8 mouse cellular contexts compared by ENCODE assay signal in the genomic region with DNA sequence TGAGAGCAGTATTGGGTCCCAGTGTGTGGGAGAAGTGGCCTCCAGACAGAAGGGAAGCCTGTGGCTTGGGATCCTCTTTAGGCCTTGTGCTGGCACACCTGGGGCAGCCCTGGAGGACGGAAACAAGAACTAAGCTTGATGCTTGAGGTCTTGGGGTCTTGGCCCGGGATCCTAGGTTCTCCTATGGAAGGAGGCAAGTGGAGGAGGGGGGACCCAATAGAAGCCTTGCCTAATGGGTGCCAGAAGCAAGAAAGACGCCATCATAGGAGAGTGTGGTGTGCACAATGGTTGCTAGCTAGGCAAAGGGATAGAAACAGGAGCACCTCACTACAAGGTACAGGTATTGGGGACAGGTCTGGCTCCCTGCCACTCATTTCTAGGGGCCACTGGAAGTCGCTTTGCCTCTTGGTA. TPM values are rescaled to one million over a fixed set of nuclear protein-coding genes. Genes with fewer than 3 reads are reported as not detected.
DNase-seq lines count a peak whose midpoint lies in the region; ATAC-seq and TF ChIP-seq lines count a peak whose summit lies in the region.

No protein-coding gene starts in this region.

- H3K4me3 ChIP-seq in lung, embryonic 14.5 days (ENCODE audit: low read depth, low read length): no peak overlapping the region
- no peak overlapping the region for H3K4me3 ChIP-seq in heart, embryonic 16.5 days (ENCODE audit: low read length)
- H3K4me3 ChIP-seq in myocyte: no peak overlapping the region

- no peak for DNase-seq in lung, embryonic 14.5 days
- DNase-seq in lung, postnatal 36 days: no peak
- peak; percentile 31 to 46 for DNase-seq in cerebellum, postnatal 25 days
- no peak for DNase-seq in adrenal gland, postnatal 14 days
- no peak for DNase-seq in left cerebral cortex, adult 9 months (ENCODE audit: low spot score in 2 of 2)

- peaks cover 6% of the 10 kb centered on the region; the same call in 1 of the 2 replicates for H3K9me3 ChIP-seq in lung, embryonic 14.5 days (ENCODE audit: low read depth, low read length)
- peaks cover 7% of the 10 kb centered on the region; the same call in 1 of the 2 replicates for H3K9me3 ChIP-seq in heart, embryonic 16.5 days (replicated peaks; ENCODE audit: control insufficient read depth, low read length)

- ATAC-seq in lung, embryonic 14.5 days (ENCODE audit: insufficient read depth): no peak
- ATAC-seq in heart, embryonic 16.5 days (replicated peaks; ENCODE audit: extremely low read depth, insufficient read depth, low FRiP score): no peak
- ATAC-seq in megakaryocyte-erythroid progenitor cell, adult 5-6 weeks (replicated peaks; ENCODE audit: low FRiP score, low TSS enrichment, poor library complexity, severe bottlenecking): no peak

- 0 out of 2 replicates have a peak overlapping the region, but pooled peaks have one; percentile 6 for H3K9ac ChIP-seq in lung, embryonic 14.5 days
- H3K9ac ChIP-seq in heart, embryonic 16.5 days (ENCODE audit: low read length): peak overlapping the region; percentile 53

- peak overlapping the region; percentile 89 for H3K4me2 ChIP-seq in lung, embryonic 14.5 days
- H3K4me2 ChIP-seq in heart, embryonic 16.5 days (ENCODE audit: low read depth, low read length): peak overlapping the region; percentile 79; the same call in 1 of the 2 replicates
- peak overlapping the region; percentile 98 for H3K4me2 ChIP-seq in myocyte (ENCODE audit: low read depth)

- H3ac ChIP-seq in myocyte (ENCODE audit: control insufficient read depth, insufficient read length): no peak overlapping the region

- H3K27ac ChIP-seq in lung, embryonic 14.5 days (ENCODE audit: low read depth): peak overlapping the region; percentile 93
- H3K27ac ChIP-seq in heart, embryonic 16.5 days (ENCODE audit: low read length): peak overlapping the region; percentile 94

- WGBS in lung, embryonic 14.5 days: 52% methylated on average over 4 of the region's 4 CpGs
- 61% methylated on average over 4 of the region's 4 CpGs for whole genome bisulfite sequencing in heart, embryonic 16.5 days

- peaks cover 38% of the 10 kb centered on the region for H3K4me1 ChIP-seq in lung, embryonic 14.5 days (ENCODE audit: insufficient read depth)
- peaks cover 46% of the 10 kb centered on the region for H3K4me1 ChIP-seq in heart, embryonic 16.5 days (ENCODE audit: control insufficient read depth, insufficient read depth, low read length)

- peaks cover 10% of the 10 kb centered on the region for H3K36me3 ChIP-seq in lung, embryonic 14.5 days (ENCODE audit: insufficient read depth)
- no peaks in the 10 kb centered on the region for H3K36me3 ChIP-seq in heart, embryonic 16.5 days (ENCODE audit: control insufficient read depth, insufficient read depth)
- H3K36me3 ChIP-seq in myocyte (ENCODE audit: control insufficient read depth, insufficient read depth): no peaks in the 10 kb centered on the region

- TF ChIP-seq POLR2A in myocyte (IDR thresholded peaks at IDR 0.05; ENCODE audit: insufficient read length, low read depth): no peak

- H3K79me2 ChIP-seq in myocyte (ENCODE audit: control insufficient read depth, insufficient read depth): peaks cover 6% of the 10 kb centered on the region

- no peak for TF ChIP-seq CTCF in lung, embryonic 14.5 days (IDR thresholded peaks at IDR 0.05; ENCODE audit: low read depth)

- H3K27me3 ChIP-seq in lung, embryonic 14.5 days (ENCODE audit: insufficient read depth, low read length): no peaks in the 10 kb centered on the region
- no peaks in the 10 kb centered on the region for H3K27me3 ChIP-seq in heart, embryonic 16.5 days (ENCODE audit: control insufficient read depth, insufficient read depth, low read length)
- H3K27me3 ChIP-seq in myocyte (ENCODE audit: control insufficient read depth, insufficient read depth, insufficient read length): no peaks in the 10 kb centered on the region

TF ChIP-seq in myocyte, 11 proteins besides CTCF, POLR2A, EP300 and RAD21:
- TF ChIP-seq MYOG (IDR thresholded peaks at IDR 0.05; ENCODE audit: control insufficient read depth in 1 of 3, insufficient read depth in 1 of 3, insufficient read length in 2 of 3, low read depth in 2 of 3): no peak
- TF ChIP-seq TCF3 (IDR thresholded peaks at IDR 0.05; ENCODE audit: insufficient read length, low read depth): no peak
- TF ChIP-seq MYOD1 (IDR thresholded peaks at IDR 0.05; ENCODE audit: control insufficient read depth in 1 of 3, insufficient read length in 2 of 3, low read depth in 2 of 3): no peak
- TF ChIP-seq POLR2AphosphoS2 (IDR thresholded peaks at IDR 0.05; ENCODE audit: insufficient read length, low read depth): no peak
- no peak for TF ChIP-seq TCF12 (IDR thresholded peaks at IDR 0.05; ENCODE audit: insufficient read depth, poor library complexity, severe bottlenecking)
- no peak for TF ChIP-seq CEBPB (IDR thresholded peaks at IDR 0.05; ENCODE audit: insufficient read depth, poor library complexity, severe bottlenecking)
- TF ChIP-seq E2F4 (IDR thresholded peaks at IDR 0.05; ENCODE audit: insufficient read depth): no peak
- no peak for TF ChIP-seq USF1 (IDR thresholded peaks at IDR 0.05; ENCODE audit: low read depth)

RNA-seq across cellular contexts. Expression of a gene that starts 0.7 kb away (rescaled TPM):
- 6.0 and 7.9 TPM in 2 replicates for polyA plus RNA-seq in lung, embryonic 14.5 days (2014; fragmentation: Nextera tagmentation; extraction: Ambion mirVana)
- 11.9 and 18.0 TPM in 2 replicates for polyA plus RNA-seq in heart, embryonic 16.5 days (2015; fragmentation: Nextera tagmentation; extraction: Ambion mirVana)
- polyA plus RNA-seq in myocyte (2012; fragmentation: generic; extraction: Trizol): 34.1 TPM
- 5.0 and 5.4 TPM in 2 replicates for total RNA-seq in megakaryocyte-erythroid progenitor cell, adult 5-6 weeks (2014; fragmentation: Nextera tagmentation)
- total RNA-seq in megakaryocyte-erythroid progenitor cell, adult 5-6 weeks (2017): 4.0 and 19.5 TPM in 2 replicates
- 3.4 and 4.1 TPM in 2 replicates for total RNA-seq in adrenal gland, postnatal 14 days (2021)

RNA-seq across cellular contexts. Expression of a gene that starts 25.4 kb away (rescaled TPM):
- polyA plus RNA-seq in lung, embryonic 14.5 days (2014; fragmentation: Nextera tagmentation; extraction: Ambion mirVana): 64.9 and 65.8 TPM in 2 replicates
- polyA plus RNA-seq in heart, embryonic 16.5 days (2015; fragmentation: Nextera tagmentation; extraction: Ambion mirVana): 59.3 and 61.1 TPM in 2 replicates
- 10.3 TPM for polyA plus RNA-seq in myocyte (2012; fragmentation: generic; extraction: Trizol)
- 66.8 and 78.6 TPM in 2 replicates for total RNA-seq in megakaryocyte-erythroid progenitor cell, adult 5-6 weeks (2014; fragmentation: Nextera tagmentation)
- total RNA-seq in megakaryocyte-erythroid progenitor cell, adult 5-6 weeks (2017): 45.4 and 49.0 TPM in 2 replicates
- 27.9 and 30.6 TPM in 2 replicates for total RNA-seq in adrenal gland, postnatal 14 days (2021)

RNA-seq across cellular contexts. Expression of a gene that starts 49.0 kb away (rescaled TPM):
- polyA plus RNA-seq in lung, embryonic 14.5 days (2014; fragmentation: Nextera tagmentation; extraction: Ambion mirVana): 917 and 922 TPM in 2 replicates
- 1,892 and 2,285 TPM in 2 replicates for polyA plus RNA-seq in heart, embryonic 16.5 days (2015; fragmentation: Nextera tagmentation; extraction: Ambion mirVana)
- 1,011 TPM for polyA plus RNA-seq in myocyte (2012; fragmentation: generic; extraction: Trizol)
- total RNA-seq in megakaryocyte-erythroid progenitor cell, adult 5-6 weeks (2014; fragmentation: Nextera tagmentation): 777 and 822 TPM in 2 replicates
- 576 and 680 TPM in 2 replicates for total RNA-seq in megakaryocyte-erythroid progenitor cell, adult 5-6 weeks (2017)
- 1,334 and 1,491 TPM in 2 replicates for total RNA-seq in adrenal gland, postnatal 14 days (2021)

Comparison
In these comparisons a context has a peak if more than half of its experiments do, and no peak if none do; other contexts are left out.
1. DNase-seq: peak in cerebellum, postnatal 25 days (2 of 2); none in lung, embryonic 14.5 days (single experiment), lung, postnatal 36 days (single experiment), adrenal gland, postnatal 14 days (single experiment) and left cerebral cortex, adult 9 months (0 of 2).
2. Peak in every context shown above with its lines, with median percentiles within 50 percentile points of each other: H3K4me2 ChIP-seq.